Mouse (Mus musculus): ENCODE data around the gene Fgfr2.
A peak's percentile ranks its signal among the peaks of the same experiment; 100 is the strongest.
"Not testable (repeated sequence)": the region's sequence is repeated elsewhere in the genome, so short reads cannot be mapped to it uniquely, and the experiment has no call there.

Gene Fgfr2

GRCm38 (mm10) chr7:132480696-132481306 lies 642.3 kb downstream of the Fgfr2 start:
- DNase-seq (ENCODE audit: low read depth in 2 of 2, low spot score in 2 of 2): no peak

- DNase-seq (ENCODE audit: low read depth in 2 of 2, low spot score in 2 of 2): no peak
Observed at GRCm38 (mm10) chr7:132478295-132478809, 644.8 kb downstream of the Fgfr2 start.

- DNase-seq (ENCODE audit: low read depth in 2 of 2, low spot score in 2 of 2): no peak
Observed at GRCm38 (mm10) chr7:132477753-132478152, 645.4 kb downstream of the Fgfr2 start.

- DNase-seq (ENCODE audit: low read depth in 2 of 2, low spot score in 2 of 2): no peak
Observed at GRCm38 (mm10) chr7:132476491-132476890, 646.7 kb downstream of the Fgfr2 start.

GRCm38 (mm10) chr7:132475069-132475468 lies 648.1 kb downstream of the Fgfr2 start:
- DNase-seq (ENCODE audit: low read depth in 2 of 2, low spot score in 2 of 2): peak; percentile 47 to 57

GRCm38 (mm10) chr7:132471327-132471726 lies 651.8 kb downstream of the Fgfr2 start:
- no peak for DNase-seq (ENCODE audit: low read depth in 2 of 2, low spot score in 2 of 2)

GRCm38 (mm10) chr7:132468391-132468790 lies 654.8 kb downstream of the Fgfr2 start:
- DNase-seq (ENCODE audit: low read depth in 2 of 2, low spot score in 2 of 2): no peak

GRCm38 (mm10) chr7:132465897-132466296 lies 657.3 kb downstream of the Fgfr2 start:
- DNase-seq (ENCODE audit: low read depth in 2 of 2, low spot score in 2 of 2): no peak

- DNase-seq (ENCODE audit: low read depth in 2 of 2, low spot score in 2 of 2): no peak
Observed at GRCm38 (mm10) chr7:132464894-132465293, 658.3 kb downstream of the Fgfr2 start.

- no peak for DNase-seq (ENCODE audit: low read depth in 2 of 2, low spot score in 2 of 2)
Observed at GRCm38 (mm10) chr7:132458493-132458892, 664.7 kb downstream of the Fgfr2 start.

- no peak for DNase-seq (ENCODE audit: low read depth in 2 of 2, low spot score in 2 of 2)
Observed at GRCm38 (mm10) chr7:132455071-132455720, 668.0 kb downstream of the Fgfr2 start.

GRCm38 (mm10) chr7:132449891-132450735 lies 673.0 kb downstream of the Fgfr2 start:
- no peak for DNase-seq (ENCODE audit: low read depth in 2 of 2, low spot score in 2 of 2)

GRCm38 (mm10) chr7:132448511-132449154 lies 674.5 kb downstream of the Fgfr2 start:
- no peak for DNase-seq (ENCODE audit: low read depth in 2 of 2, low spot score in 2 of 2)

- DNase-seq (ENCODE audit: low read depth in 2 of 2, low spot score in 2 of 2): no peak
Observed at GRCm38 (mm10) chr7:132447558-132447957, 675.6 kb downstream of the Fgfr2 start.

- DNase-seq (ENCODE audit: low read depth in 2 of 2, low spot score in 2 of 2): no peak
Observed at GRCm38 (mm10) chr7:132446841-132447240, 676.3 kb downstream of the Fgfr2 start.

GRCm38 (mm10) chr7:132444221-132444620 lies 678.9 kb downstream of the Fgfr2 start:
- no peak for DNase-seq (ENCODE audit: low read depth in 2 of 2, low spot score in 2 of 2)

- DNase-seq (ENCODE audit: low read depth in 2 of 2, low spot score in 2 of 2): no peak
Observed at GRCm38 (mm10) chr7:132443769-132444168, 679.4 kb downstream of the Fgfr2 start.

- no peak for DNase-seq (ENCODE audit: low read depth in 2 of 2, low spot score in 2 of 2)
Observed at GRCm38 (mm10) chr7:132443134-132443533, 680.0 kb downstream of the Fgfr2 start.

GRCm38 (mm10) chr7:132442133-132442763 lies 680.9 kb downstream of the Fgfr2 start:
- not testable (repeated sequence) for DNase-seq (ENCODE audit: low read depth in 2 of 2, low spot score in 2 of 2)

- no peak for DNase-seq (ENCODE audit: low read depth in 2 of 2, low spot score in 2 of 2)
Observed at GRCm38 (mm10) chr7:132439916-132440315, 683.2 kb downstream of the Fgfr2 start.

- DNase-seq (ENCODE audit: low read depth in 2 of 2, low spot score in 2 of 2): no peak
Observed at GRCm38 (mm10) chr7:132438060-132438459, 685.1 kb downstream of the Fgfr2 start.
